Mouse (Mus musculus) CD4-positive, CD25-positive, alpha-beta regulatory T cell (primary cell): ENCODE data around the gene Ndufv2. TPM values are rescaled to one million over a fixed set of nuclear protein-coding genes. Genes with fewer than 3 reads are reported as not detected.

Source experiments
- polyA plus RNA-seq: library from polyadenylated mRNA; unstranded; fragments of 100-300 nt; shearing (Covaris generic); gene quantifications from one replicate; pipeline ENCODE4 v1.2.1, GENCODE M21; 2017

The Ndufv2 gene
- polyA plus RNA-seq, result 230 TPM

DNA sequence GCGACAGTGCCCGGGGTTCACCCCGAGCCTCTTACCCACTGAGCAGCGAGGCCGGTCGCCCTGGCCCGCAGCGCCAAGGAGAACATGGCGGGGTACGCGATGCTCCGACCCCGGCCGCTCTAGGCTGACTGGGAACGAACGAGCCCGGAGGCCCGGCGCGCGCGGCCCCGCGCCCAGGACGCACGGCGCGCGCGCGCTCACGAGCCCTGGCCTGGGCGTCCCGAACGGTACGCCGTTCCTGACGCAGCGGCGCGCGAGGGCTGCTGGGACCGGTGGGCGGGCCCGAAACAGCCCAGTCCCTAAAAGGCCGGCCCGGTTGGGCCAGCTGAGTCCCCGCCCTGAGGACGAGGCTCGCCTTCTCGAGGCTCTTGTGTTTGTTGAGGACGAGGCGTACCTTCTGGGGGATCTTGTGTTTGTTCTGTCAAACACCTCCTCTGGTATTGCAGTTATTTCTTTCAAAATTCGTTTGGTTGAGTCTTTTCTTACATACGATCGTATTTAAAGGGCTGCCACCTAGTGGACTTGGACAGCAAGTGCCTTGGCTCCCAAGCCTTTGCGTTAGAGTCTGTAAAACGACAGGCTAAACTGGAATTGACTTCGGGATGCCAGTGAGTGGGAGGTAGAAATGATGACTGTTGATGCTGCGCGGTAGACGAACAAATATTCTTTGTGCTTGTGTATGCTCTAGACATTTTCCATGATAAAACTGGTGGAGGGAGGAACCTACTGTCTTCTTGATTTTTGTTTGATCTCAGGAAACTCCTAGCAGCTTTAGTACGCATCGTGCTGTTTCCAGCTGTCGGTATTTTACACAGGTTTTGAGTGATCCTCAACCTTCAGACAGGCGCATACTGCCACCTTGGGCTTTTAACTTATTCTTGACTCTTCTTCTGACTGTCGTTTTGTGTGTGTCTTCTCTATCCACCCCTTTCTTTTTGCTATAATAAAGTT lies at the start of gene Ndufv2:
Gene Ndufv2 (minus strand): TSS at position 180 of the 951 bp plus-strand sequence.

DNA sequence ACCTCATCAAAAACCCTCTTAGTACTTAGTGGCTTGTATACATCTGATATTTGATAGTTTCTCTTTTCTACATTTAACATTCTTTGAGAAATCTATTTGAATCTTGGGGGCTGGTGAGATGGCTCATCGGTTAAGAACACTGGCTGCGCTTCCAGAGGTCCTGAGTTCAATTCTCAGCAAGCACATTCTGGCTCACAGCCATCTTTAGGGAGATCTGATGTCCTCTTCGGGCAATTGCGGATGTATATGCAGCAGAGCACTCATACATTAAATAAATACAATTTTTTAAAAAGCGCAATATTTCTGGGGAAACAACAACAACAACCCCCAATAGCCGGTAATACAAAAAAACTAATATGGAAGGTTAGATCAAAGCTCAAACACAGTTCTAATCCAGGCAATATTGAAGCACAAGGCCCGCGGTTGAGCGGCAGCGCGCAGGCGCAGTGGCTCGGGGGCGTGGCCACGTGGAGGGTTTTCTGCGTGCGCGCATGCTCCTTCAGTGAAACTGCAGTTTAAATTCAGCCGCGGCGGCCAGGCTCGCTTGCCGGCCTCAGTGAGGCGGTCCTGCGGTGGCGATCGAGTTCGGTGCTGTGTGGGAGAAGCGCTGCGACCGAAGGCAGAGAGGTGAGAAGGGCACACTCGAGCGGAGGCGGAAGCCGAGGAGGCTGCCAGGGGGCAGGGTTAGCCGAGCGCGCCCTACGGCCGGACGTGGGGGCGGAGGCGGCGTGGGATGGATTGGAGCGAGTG lies 21.9 kb upstream of the Ndufv2 start, which contains the start of gene Ddx11:
Gene Ddx11 (plus strand): TSS at position 455 of the 750 bp plus-strand sequence.

DNA sequence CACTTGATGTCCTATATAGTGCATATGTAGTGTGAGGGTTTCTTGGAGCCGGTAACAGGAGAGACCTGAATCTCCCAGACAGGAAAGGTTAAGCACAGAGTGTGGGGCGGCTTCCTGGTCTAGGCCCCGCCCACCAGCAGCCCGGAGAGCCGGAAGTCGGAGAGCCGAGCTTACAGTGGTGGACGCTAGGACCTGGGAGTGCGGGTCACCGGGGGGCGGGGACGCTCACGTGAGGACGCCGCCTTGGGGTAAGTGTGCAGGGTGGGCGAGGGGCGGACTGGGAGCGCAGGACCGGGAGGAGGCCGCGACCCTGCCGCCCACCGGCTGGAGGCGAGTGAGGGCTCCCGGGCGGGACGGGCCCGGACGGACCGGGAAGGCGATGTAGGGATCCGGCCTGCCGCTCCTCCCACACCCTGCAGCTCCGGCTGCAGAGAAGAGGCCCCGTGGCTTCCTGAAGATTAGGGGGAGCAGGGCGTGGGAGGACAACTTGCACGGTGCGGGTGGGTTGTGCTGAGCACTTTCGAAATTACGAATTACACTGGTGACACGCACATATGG lies 10.1 kb upstream of the Ndufv2 start, which contains the start of gene Washc1:
Gene Washc1 (plus strand): TSS at position 144 of the 558 bp plus-strand sequence.

DNA sequence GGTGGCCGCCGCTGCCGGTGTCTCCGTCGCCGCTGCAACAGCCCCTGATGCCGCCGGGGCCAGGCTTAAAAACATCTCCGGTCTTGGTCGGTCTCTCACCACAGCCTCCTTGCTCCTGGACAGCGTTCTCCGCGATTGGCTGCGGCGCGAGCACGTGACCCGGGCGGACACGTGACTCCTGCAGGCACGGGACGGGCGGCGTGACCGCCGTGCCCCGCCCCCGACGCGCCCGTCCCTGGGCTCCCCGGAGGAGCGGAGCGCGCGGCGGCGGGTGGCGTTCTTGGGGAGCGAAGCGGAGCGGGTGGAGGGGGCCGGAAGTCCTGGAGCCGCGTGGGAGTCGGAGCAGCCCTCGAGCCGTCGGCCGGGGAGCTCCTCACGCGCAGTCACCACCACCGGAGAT lies 24.4 kb downstream of the Ndufv2 start, which contains the start of gene Ankrd12:
Gene Ankrd12 (minus strand): TSS at position 156 of the 400 bp plus-strand sequence.

Other genes with a start within 250 kb of the Ndufv2 start
- 144 TPM for gene Ralbp1, start 215.8 kb downstream of the Ndufv2 start, polyA plus RNA-seq
- 73.8 TPM for gene Twsg1, start 150.3 kb downstream of the Ndufv2 start, polyA plus RNA-seq
- 178 TPM for gene Ankrd12, start 24.5 kb downstream of the Ndufv2 start, polyA plus RNA-seq
- gene Washc1, start 10.0 kb upstream of the Ndufv2 start, polyA plus RNA-seq, result 18.1 TPM
- gene Ddx11, start 22.0 kb upstream of the Ndufv2 start, polyA plus RNA-seq, result 31.9 TPM